Mouse (Mus musculus) heart, adult 11 months (tissue): ENCODE results near the gene Klhl33.
"Not testable (repeated sequence)": the region's sequence is repeated elsewhere in the genome, so short reads cannot be mapped to it uniquely, and the experiment has no call there.

Experiments
- DNase-seq: peaks from one replicate; pipeline ENCODE4 v3.0.0; 2022

Gene Klhl33

DNA sequence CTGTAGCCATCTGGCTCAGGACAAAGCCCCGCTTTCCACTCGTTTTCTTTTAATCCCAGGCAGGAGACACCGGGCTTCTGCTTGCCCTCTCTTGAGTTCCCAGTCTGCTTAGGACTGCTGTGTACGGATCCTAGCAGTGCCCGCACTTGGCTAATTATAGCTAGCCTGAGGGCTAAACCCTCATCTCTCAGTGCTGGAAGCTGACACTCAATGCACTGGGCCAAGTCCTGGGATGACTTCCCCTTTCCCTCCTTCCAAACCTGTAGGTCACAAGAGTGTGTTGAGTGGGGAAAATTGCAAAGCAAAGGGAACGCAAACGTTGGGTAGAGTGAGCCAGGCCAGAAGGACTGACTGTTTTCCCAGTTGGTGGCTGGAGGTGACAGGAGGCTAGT is at the start of gene Klhl33:
Gene Klhl33, minus strand, starts transcription at position 134 of the 392 bp plus-strand sequence.
- DNase-seq, result peak; percentile 94

DNA sequence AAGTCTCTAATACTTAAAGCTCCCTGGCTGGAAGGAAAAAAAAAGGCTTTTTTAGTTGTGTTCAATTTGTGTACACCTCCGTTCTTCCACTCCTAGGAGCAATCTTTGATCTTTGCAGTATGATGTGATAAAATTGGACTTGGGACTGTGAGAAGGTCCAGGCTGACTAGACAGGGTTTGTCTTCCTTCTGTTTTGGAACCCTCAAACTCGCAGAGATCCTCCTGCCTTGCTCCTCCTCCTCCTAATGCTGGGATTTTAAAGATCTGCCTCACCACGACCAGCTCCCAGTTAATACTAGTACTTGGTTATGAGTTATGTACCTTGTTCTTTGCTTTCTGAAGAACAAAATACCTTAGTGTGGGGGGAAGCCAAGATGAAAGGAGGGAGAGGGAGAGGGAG is 48.2 kb upstream of the Klhl33 start:
- DNase-seq, result peak; percentile 72

- peak; percentile 81 for DNase-seq
Observed at GRCm38 (mm10) chr14:50945081-50945480, 47.8 kb upstream of the Klhl33 start.

- not testable (repeated sequence) for DNase-seq
Observed at GRCm38 (mm10) chr14:50944668-50945033, 47.3 kb upstream of the Klhl33 start.

GRCm38 (mm10) chr14:50943932-50944667 is 46.8 kb upstream of the Klhl33 start, which contains the start of gene Gm49342:
Gene Gm49342 (plus strand): TSS chr14:50944517.
- peak; percentile 100 for DNase-seq

DNA sequence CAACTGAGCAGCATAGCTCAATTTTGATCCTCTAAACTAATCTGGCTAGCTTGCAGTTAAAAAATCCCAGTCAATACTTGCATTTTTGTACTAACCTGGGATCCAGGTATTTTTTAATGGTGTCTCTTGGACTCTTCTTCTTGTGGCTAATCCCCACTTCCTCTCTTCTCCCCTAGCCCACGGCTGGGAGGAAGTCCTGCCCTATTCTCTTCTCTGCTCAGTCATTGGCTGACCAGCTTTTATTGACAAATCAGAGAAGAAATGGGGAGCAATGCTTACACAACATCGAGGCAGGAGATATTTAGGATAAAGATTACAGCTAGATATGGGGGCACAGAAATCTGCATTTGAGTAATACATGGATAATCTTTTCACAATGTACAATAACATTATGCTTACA is 41.6 kb upstream of the Klhl33 start:
- DNase-seq, result peak; percentile 76

DNA sequence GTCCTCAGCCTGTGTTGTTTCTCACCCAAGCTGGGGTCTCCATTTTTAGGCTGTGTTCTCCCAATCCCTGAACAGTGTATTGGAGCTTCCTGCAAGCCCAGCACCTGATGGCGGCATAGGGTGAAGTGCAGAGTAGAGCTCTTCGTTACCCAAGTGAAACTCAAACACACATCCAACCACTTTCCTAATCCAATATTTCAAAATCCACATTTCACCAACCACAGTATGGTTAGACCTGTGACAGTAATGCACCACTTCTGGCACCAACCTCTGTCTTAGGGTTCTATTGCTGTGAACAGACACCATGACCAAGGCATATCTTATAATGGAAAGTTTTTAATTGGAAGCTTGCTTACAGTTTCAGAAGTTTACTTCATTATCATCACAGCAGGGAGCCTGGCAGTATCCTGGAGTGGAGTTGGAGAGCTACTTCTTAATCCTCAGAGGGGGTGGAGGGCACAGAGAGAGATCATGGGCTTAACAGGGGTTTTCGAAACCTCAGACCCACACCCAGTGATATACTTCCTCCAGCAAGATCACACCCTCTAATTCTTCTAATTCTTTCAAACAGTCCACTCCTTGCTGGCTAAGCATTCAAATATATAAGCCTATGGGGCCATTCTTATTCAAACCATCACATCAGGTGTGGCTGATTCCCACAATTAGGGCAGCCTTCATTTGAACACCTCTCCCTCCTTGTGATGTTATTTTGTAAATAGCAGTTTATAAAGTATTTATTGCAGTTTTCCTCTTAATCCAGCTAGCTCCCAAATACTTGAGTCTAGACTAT is 41.0 kb upstream of the Klhl33 start:
- DNase-seq, result peak; percentile 73

DNA sequence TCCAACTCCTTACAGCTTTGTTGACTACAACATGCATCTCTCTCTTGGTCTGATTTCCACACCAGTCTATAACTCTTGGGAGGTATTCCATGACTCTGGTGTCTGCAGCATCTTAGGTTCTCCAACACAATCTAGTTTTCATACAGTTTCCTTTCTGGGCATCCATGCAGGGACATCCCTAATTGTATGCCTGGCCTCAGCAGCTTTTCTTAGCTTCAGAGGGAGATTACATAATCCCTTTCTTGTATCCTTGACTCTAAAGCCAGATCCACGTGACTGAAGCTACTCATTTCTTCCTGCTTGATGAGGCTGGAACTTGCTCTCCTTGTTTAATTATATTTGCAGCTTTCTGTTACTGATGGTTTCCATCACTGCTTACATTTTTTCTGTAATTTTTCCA is 39.3 kb upstream of the Klhl33 start:
- DNase-seq, result peak; percentile 76

GRCm38 (mm10) chr14:50931493-50932020 is 34.2 kb upstream of the Klhl33 start:
- no peak for DNase-seq

- peak; percentile 100 for DNase-seq
Observed at GRCm38 (mm10) chr14:50930754-50931492, 33.6 kb upstream of the Klhl33 start, which contains the start of the genes Pip4p1 and Pnp. Gene Pip4p1 (minus strand): TSS chr14:50930856. Gene Pnp (plus strand): TSS chr14:50931082.

GRCm38 (mm10) chr14:50930377-50930753 is 33.1 kb upstream of the Klhl33 start:
- no peak for DNase-seq

DNA sequence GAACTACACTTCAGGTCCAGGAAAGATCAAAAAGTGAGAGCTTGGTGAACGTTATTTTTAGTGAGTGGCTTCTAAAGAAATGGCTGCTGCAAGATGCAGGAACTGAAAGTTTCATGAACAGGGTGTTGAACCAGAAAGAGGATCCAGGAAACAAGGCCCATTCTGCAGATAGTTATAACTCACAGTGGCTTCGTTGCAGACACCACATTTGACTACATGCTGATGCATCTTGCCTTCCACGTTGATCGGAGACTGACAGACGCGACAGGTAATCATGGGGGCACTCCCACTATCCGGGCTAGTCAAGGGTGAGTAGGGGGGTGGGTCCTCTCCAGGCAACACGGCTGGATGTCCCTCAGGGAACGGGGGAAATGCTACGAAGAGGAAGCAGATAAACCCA is 32.6 kb upstream of the Klhl33 start:
- DNase-seq, result no peak

GRCm38 (mm10) chr14:50927366-50927765 is 30.1 kb upstream of the Klhl33 start:
- DNase-seq, result peak; percentile 90

DNA sequence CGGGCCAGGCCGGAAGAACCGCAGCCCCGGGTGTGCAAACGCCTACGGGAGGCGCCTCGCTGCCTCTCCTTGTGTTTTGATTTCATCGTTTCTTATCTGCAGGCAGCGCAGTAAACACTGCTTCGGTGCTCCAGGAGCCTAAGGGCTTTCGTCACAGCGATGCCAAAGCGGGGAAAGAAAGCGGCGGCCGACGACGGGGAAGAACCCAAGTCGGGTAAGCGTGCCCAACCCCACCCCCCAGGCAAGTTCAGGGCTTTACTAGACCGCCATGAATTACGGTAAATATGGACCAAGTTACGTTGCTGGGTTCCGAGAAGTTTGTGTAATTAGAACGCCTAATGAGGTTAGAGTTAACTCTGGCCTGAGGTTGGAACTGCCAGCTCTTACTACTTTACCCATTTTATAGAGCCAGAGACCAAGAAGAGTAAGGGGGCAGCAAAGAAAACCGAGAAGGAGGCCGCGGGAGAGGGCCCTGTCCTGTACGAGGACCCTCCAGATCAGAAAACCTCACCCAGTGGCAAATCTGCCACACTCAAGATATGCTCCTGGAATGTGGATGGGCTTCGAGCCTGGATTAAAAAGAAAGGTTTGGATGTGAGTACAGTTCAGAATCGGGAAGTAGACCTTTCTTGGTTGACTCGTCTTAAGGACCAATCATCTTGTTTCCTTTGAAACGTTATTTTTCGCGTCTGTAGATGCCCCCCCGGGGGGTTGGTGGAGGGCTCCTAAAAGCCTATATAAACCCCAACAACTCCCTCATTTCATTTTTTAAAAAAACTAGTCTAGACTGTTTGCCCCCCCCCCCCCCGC is 28.0 kb upstream of the Klhl33 start:
- peak; percentile 91 for DNase-seq

GRCm38 (mm10) chr14:50924281-50925064 is 27.2 kb upstream of the Klhl33 start, which contains the start of the genes Osgep and Apex1:
Gene Osgep (minus strand): TSS chr14:50924893.
Gene Apex1 (plus strand): TSS chr14:50924968.
- peak; percentile 100 for DNase-seq

- not testable (repeated sequence) for DNase-seq
Observed at GRCm38 (mm10) chr14:50923437-50923836, 26.1 kb upstream of the Klhl33 start.

GRCm38 (mm10) chr14:50911356-50911755 is 14.0 kb upstream of the Klhl33 start:
- DNase-seq, result no peak

DNA sequence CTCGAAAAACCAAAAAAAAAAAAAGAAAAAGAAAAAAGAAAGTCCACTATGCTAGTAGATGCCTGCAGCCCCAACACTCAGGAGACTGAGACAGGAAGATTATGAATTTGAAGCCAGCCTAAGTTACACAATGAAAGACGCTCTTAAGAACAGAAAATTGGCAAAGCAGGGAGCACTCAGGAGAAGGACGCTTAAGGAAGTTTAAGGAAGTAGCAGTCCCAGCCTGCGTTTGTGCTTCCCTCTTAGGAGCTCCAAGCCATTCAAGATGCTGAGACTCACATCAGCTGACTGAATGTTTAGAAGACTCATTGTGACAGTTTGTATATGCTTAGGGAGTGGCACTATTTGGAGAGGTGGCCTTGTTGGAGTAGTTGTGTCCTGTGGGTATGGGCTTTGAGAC is 10.8 kb upstream of the Klhl33 start:
- DNase-seq, result no peak

DNA sequence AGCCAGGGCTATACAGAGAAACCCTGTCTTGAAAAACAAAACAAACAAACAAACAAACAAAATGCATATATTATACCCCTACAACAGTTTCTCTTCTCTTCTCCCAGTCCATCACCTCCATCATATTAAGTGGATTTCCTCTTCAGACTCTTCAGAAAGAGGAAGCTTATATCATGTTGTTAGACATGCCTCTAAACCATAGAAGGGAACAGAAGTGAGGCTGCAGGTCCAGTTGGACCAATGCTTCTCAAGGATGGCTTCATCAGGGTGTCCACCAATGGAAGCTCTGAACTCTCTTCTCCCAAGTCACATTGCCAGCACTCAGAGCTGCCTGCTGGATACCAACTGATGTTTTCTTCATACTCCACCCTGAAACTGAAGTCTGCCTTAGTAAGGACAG is 8.0 kb upstream of the Klhl33 start:
- DNase-seq, result not testable (repeated sequence)

DNA sequence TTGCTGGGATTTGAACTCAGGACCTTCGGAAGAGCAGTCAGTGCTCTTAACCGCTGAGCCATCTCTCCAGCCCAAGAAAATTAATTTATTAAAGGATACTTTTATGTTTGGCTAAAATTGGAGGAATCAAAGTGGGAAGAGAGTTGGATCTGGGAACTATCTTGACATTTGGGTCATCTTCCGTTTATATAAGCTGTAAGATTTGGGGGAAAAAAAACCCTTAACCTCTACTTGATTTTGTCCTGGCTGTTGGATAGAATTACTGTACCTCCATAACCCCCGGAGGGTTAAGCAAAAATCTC is 7.5 kb upstream of the Klhl33 start:
- DNase-seq, result no peak
